Mouse (Mus musculus): ENCODE results near the gene Slc43a2. TPM values are rescaled to one million over a fixed set of nuclear protein-coding genes. Genes with fewer than 3 reads are reported as not detected.
"Not testable (repeated sequence)": the region's sequence is repeated elsewhere in the genome, so short reads cannot be mapped to it uniquely, and the experiment has no call there.

Gene Slc43a2
- total RNA-seq, 2 experiments from 2014 or later = 43.0 to 53.4 TPM

- DNase-seq (ENCODE audit: low spot score in 2 of 2) = no peak
- no peak for TF ChIP-seq CTCF (conservative IDR thresholded peaks at IDR 0.05)
- Histone ChIP-seq H3K4me3 (no peak overlapping the region), H3K27ac (no peak overlapping the region)
These were observed 62.9 kb downstream of the Slc43a2 start for GRCm38 (mm10) chr11:75594431-75594830.

GRCm38 (mm10) chr11:75595404-75595803, 63.9 kb downstream of the Slc43a2 start:
- no peak for TF ChIP-seq CTCF (conservative IDR thresholded peaks at IDR 0.05)
- Histone ChIP-seq H3K4me3 (no peak overlapping the region), H3K27ac (0 out of 2 replicates have a peak overlapping the region, but pooled peaks have one; percentile 7)
- no peak for DNase-seq (ENCODE audit: low spot score in 2 of 2)

DNA sequence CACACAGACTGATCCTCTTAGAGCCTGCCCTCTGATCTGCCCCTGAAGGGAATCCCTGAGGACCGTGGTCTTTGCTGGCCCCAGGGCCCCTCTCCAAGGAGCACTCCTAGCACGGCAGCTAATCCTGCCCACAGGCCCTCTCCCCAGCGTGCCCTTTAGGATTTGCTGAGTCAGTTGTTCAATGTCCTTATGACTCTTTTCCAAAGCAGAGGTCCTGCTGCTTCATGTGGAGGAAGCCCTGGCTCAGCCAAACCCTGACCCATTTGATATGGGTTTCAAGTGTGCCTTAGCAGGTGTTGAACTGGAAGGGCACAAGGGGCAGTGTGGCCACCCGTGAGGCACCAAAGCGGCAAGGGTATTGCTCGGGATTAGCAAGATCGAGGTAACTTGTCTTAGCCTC, 64.3 kb downstream of the Slc43a2 start:
- Histone ChIP-seq H3K27ac (0 out of 2 replicates have a peak overlapping the region, but pooled peaks have one; percentile 7), H3K4me3 (no peak overlapping the region)
- no peak for TF ChIP-seq CTCF (conservative IDR thresholded peaks at IDR 0.05)
- DNase-seq (ENCODE audit: low spot score in 2 of 2) = no peak

DNA sequence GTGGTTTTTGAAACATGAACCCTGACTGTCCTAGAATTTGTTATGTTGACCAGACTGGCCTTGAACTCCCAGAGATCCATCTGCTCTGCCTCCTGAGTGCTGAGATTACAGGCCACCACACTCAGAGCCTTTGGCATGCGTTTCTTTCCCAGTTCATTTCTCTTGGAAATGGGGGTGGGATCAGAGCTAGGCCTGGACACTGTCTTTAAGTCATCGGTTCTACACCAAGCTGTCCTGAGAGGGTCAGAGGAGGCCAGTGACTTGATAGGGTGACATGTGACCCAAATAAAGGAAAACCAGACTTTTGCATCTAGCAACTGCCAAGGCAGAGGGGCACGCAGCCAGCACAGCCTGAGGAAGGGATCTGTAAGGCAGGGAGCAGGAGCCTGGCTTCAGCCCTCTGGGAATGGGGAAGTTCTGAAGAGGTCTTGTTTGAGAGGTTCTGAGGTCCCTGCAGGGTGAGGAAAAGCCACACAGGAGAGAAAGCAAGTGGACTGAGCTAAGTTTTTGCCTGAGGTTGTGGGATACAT, 65.3 kb downstream of the Slc43a2 start:
- DNase-seq (ENCODE audit: low spot score in 2 of 2) = no peak
- Histone ChIP-seq H3K27ac (no peak overlapping the region), H3K4me3 (no peak overlapping the region)
- no peak for TF ChIP-seq CTCF (conservative IDR thresholded peaks at IDR 0.05)

DNA sequence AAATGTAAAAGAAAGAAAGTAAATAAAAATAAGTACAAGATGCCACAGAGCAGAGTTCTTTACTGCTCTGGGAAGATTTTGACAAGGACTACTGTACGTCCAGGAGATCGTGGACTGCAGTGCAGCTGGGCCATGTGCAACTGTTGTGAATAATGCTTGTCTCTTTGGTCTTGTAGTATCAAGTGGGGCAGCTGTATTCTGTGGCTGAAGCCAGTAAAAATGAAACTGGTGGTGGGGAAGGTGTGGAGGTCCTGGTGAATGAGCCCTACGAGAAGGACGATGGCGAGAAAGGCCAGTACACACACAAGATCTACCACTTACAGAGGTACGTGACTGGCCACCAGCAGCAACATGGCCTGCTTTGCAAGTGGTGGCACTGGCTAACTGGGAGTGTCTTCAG, 66.5 kb downstream of the Slc43a2 start:
- H3K4me3 ChIP-seq = no peak overlapping the region
- DNase-seq (ENCODE audit: low spot score in 2 of 2) = no peak
- H3K27ac ChIP-seq = no peak overlapping the region
- TF ChIP-seq CTCF (conservative IDR thresholded peaks at IDR 0.05) = no peak

GRCm38 (mm10) chr11:75599802-75600201, 68.3 kb downstream of the Slc43a2 start:
- H3K4me3 ChIP-seq; DNase-seq (ENCODE audit: low spot score in 2 of 2); H3K27ac ChIP-seq: not testable (repeated sequence)

- H3K27ac ChIP-seq = no peak overlapping the region
- no peak overlapping the region for H3K4me3 ChIP-seq
- no peak for TF ChIP-seq CTCF (conservative IDR thresholded peaks at IDR 0.05)
- no peak for DNase-seq (ENCODE audit: low spot score in 2 of 2)
These were observed 73.3 kb downstream of the Slc43a2 start for GRCm38 (mm10) chr11:75604826-75605225.

GRCm38 (mm10) chr11:75605318-75605717, 73.8 kb downstream of the Slc43a2 start:
- TF ChIP-seq CTCF (conservative IDR thresholded peaks at IDR 0.05) = no peak
- Histone ChIP-seq H3K4me3 (no peak overlapping the region), H3K27ac (no peak overlapping the region)
- no peak for DNase-seq (ENCODE audit: low spot score in 2 of 2)

- Histone ChIP-seq H3K4me3 (no peak overlapping the region), H3K27ac (no peak overlapping the region)
- no peak for TF ChIP-seq CTCF (conservative IDR thresholded peaks at IDR 0.05)
- DNase-seq (ENCODE audit: low spot score in 2 of 2) = no peak
These were observed 77.3 kb downstream of the Slc43a2 start for GRCm38 (mm10) chr11:75608776-75609175.

GRCm38 (mm10) chr11:75610021-75610420, 78.5 kb downstream of the Slc43a2 start:
- H3K4me3 ChIP-seq = no peak overlapping the region
- no peak for TF ChIP-seq CTCF (conservative IDR thresholded peaks at IDR 0.05)
- no peak for DNase-seq (ENCODE audit: low spot score in 2 of 2)
- H3K27ac ChIP-seq = no peak overlapping the region

- Histone ChIP-seq H3K4me3 (no peak overlapping the region), H3K27ac (no peak overlapping the region)
- no peak for TF ChIP-seq CTCF (conservative IDR thresholded peaks at IDR 0.05)
- no peak for DNase-seq (ENCODE audit: low spot score in 2 of 2)
These were observed 83.3 kb downstream of the Slc43a2 start for GRCm38 (mm10) chr11:75614769-75615168.

GRCm38 (mm10) chr11:75615556-75615955, 84.1 kb downstream of the Slc43a2 start:
- Histone ChIP-seq H3K4me3 (no peak overlapping the region), H3K27ac (no peak overlapping the region)
- no peak for DNase-seq (ENCODE audit: low spot score in 2 of 2)
- TF ChIP-seq CTCF (conservative IDR thresholded peaks at IDR 0.05) = no peak

GRCm38 (mm10) chr11:75619133-75619532, 87.6 kb downstream of the Slc43a2 start:
- no peak overlapping the region for H3K4me3 ChIP-seq
- peak overlapping the region; percentile 68; the same call in 1 of the 2 replicates for H3K27ac ChIP-seq
- TF ChIP-seq CTCF (conservative IDR thresholded peaks at IDR 0.05) = peak; percentile 73
- DNase-seq (ENCODE audit: low spot score in 2 of 2) = no peak

GRCm38 (mm10) chr11:75620136-75620780, 88.8 kb downstream of the Slc43a2 start:
- peak; percentile 44 to 46 for DNase-seq (ENCODE audit: low spot score in 2 of 2)
- Histone ChIP-seq H3K4me3 (no peak overlapping the region), H3K27ac (peak overlapping the region; percentile 68)
- no peak for TF ChIP-seq CTCF (conservative IDR thresholded peaks at IDR 0.05)

Data from layer of hippocampus, adult 2 months (tissue).